Mouse (Mus musculus): Measurements from ENCODE around the gene D630036H23Rik. TPM values are rescaled to one million over a fixed set of nuclear protein-coding genes. Genes with fewer than 3 reads are reported as not detected.

D630036H23Rik gene
- total and polyA plus RNA-seq, 2 experiments from 2014 or later, result 2.4 to 2.9 TPM

GRCm38 (mm10) chr12:36360064-36360463 lies 21.9 kb downstream of the D630036H23Rik start:
- H3K4me1 ChIP-seq (ENCODE audit: insufficient read depth), result no peaks in the 10 kb centered on the region
- 94% methylated on average over 3 of the region's 3 CpGs for WGBS
- no peaks in the 10 kb centered on the region for H3K36me3 ChIP-seq (ENCODE audit: insufficient read depth)
- DNase-seq (no peak), ATAC-seq (no peak)
- H3K9me3 ChIP-seq (ENCODE audit: low read length), result no peaks in the 10 kb centered on the region
- no peak overlapping the region for H3K9ac ChIP-seq
- H3K4me2 ChIP-seq (ENCODE audit: low read depth), result no peak overlapping the region
- H3K27me3 ChIP-seq (ENCODE audit: insufficient read depth, low read length), result no peaks in the 10 kb centered on the region
- no peak overlapping the region for H3K27ac ChIP-seq (ENCODE audit: low read depth, low read length)
- H3K4me3 ChIP-seq (ENCODE audit: low read depth, low read length), result no peak overlapping the region
- TF ChIP-seq CTCF (IDR thresholded peaks at IDR 0.05; ENCODE audit: low read depth), result no peak

- no peak overlapping the region for H3K4me3 ChIP-seq (ENCODE audit: low read depth, low read length)
- no peaks in the 10 kb centered on the region for H3K27me3 ChIP-seq (ENCODE audit: insufficient read depth, low read length)
- H3K27ac ChIP-seq (ENCODE audit: low read depth, low read length), result no peak overlapping the region
- H3K36me3 ChIP-seq (ENCODE audit: insufficient read depth), result no peaks in the 10 kb centered on the region
- DNase-seq (no peak), ATAC-seq (no peak)
- H3K4me2 ChIP-seq (ENCODE audit: low read depth), result no peak overlapping the region
- H3K9me3 ChIP-seq (ENCODE audit: low read length), result no peaks in the 10 kb centered on the region
- no peak overlapping the region for H3K9ac ChIP-seq
- no peaks in the 10 kb centered on the region for H3K4me1 ChIP-seq (ENCODE audit: insufficient read depth)
- 67% methylated on average over 4 of the region's 4 CpGs for WGBS
- no peak for TF ChIP-seq CTCF (IDR thresholded peaks at IDR 0.05; ENCODE audit: low read depth)
Measured at GRCm38 (mm10) chr12:36344131-36344530, 37.9 kb downstream of the D630036H23Rik start.

- Histone ChIP-seq H3K36me3 (ENCODE audit: insufficient read depth) (no peaks in the 10 kb centered on the region), H3K27ac (ENCODE audit: low read depth, low read length) (no peak overlapping the region), H3K4me3 (ENCODE audit: low read depth, low read length) (no peak overlapping the region), H3K4me1 (ENCODE audit: insufficient read depth) (no peaks in the 10 kb centered on the region), H3K9ac (no peak overlapping the region), H3K27me3 (ENCODE audit: insufficient read depth, low read length) (no peaks in the 10 kb centered on the region), H3K4me2 (ENCODE audit: low read depth) (no peak overlapping the region), H3K9me3 (ENCODE audit: low read length) (no peaks in the 10 kb centered on the region)
- no peak for TF ChIP-seq CTCF (IDR thresholded peaks at IDR 0.05; ENCODE audit: low read depth)
- WGBS, result 72% methylated on average over 9 of the region's 9 CpGs
- DNase-seq (no peak), ATAC-seq (peak; percentile 64)
Measured at GRCm38 (mm10) chr12:36333837-36334281, 48.1 kb downstream of the D630036H23Rik start.

- no peak for DNase-seq
- H3K4me2 ChIP-seq (ENCODE audit: low read depth), result no peak overlapping the region
- no peaks in the 10 kb centered on the region for H3K4me1 ChIP-seq (ENCODE audit: insufficient read depth)
- no peaks in the 10 kb centered on the region for H3K36me3 ChIP-seq (ENCODE audit: insufficient read depth)
- no peaks in the 10 kb centered on the region for H3K27me3 ChIP-seq (ENCODE audit: insufficient read depth, low read length)
- 82% methylated on average over 1 of the region's 1 CpGs for WGBS
- no peak for TF ChIP-seq CTCF (IDR thresholded peaks at IDR 0.05; ENCODE audit: low read depth)
- ATAC-seq, result no peak
- H3K4me3 ChIP-seq (ENCODE audit: low read depth, low read length), result no peak overlapping the region
- H3K9me3 ChIP-seq (ENCODE audit: low read length), result no peaks in the 10 kb centered on the region
- no peak overlapping the region for H3K9ac ChIP-seq
- no peak overlapping the region for H3K27ac ChIP-seq (ENCODE audit: low read depth, low read length)
Measured at GRCm38 (mm10) chr12:36332676-36333075, 49.3 kb downstream of the D630036H23Rik start.

Other genes starting within 250 kb of the D630036H23Rik start
- gene Ankmy2, start 225.1 kb downstream of the D630036H23Rik start, total RNA-seq (2014; rRNA removed), result 77.7 and 80.0 TPM in 2 replicates
- gene Ankmy2, start 225.1 kb downstream of the D630036H23Rik start, polyA plus RNA-seq (2015; fragmentation: Nextera tagmentation; extraction: Ambion mirVana), result 65.3 and 78.6 TPM in 2 replicates
- gene Bzw2, start 224.1 kb downstream of the D630036H23Rik start, total RNA-seq (2014; rRNA removed), result 379 and 428 TPM in 2 replicates
- 433 and 494 TPM in 2 replicates for gene Bzw2, start 224.1 kb downstream of the D630036H23Rik start, polyA plus RNA-seq (2015; fragmentation: Nextera tagmentation; extraction: Ambion mirVana)
- not detected in 2 replicates for gene Lrrc72, start 128.8 kb downstream of the D630036H23Rik start, total RNA-seq (2014; rRNA removed)
- gene Lrrc72, start 128.8 kb downstream of the D630036H23Rik start, polyA plus RNA-seq (2015; fragmentation: Nextera tagmentation; extraction: Ambion mirVana), result not detected in 2 replicates
- gene Sostdc1, start 68.0 kb downstream of the D630036H23Rik start, total RNA-seq (2014; rRNA removed), result 6.9 and 8.3 TPM in 2 replicates
- gene Sostdc1, start 68.0 kb downstream of the D630036H23Rik start, polyA plus RNA-seq (2015; fragmentation: Nextera tagmentation; extraction: Ambion mirVana), result 12.6 and 16.7 TPM in 2 replicates
- 10.3 and 12.4 TPM in 2 replicates for gene Ispd, start 731 bp downstream of the D630036H23Rik start, total RNA-seq (2014; rRNA removed)
- gene Ispd, start 731 bp downstream of the D630036H23Rik start, polyA plus RNA-seq (2015; fragmentation: Nextera tagmentation; extraction: Ambion mirVana), result 8.0 and 9.6 TPM in 2 replicates

All from forebrain, postnatal 0 days (tissue).